Mouse (Mus musculus): Measurements from ENCODE around the gene Pex10.

DNA sequence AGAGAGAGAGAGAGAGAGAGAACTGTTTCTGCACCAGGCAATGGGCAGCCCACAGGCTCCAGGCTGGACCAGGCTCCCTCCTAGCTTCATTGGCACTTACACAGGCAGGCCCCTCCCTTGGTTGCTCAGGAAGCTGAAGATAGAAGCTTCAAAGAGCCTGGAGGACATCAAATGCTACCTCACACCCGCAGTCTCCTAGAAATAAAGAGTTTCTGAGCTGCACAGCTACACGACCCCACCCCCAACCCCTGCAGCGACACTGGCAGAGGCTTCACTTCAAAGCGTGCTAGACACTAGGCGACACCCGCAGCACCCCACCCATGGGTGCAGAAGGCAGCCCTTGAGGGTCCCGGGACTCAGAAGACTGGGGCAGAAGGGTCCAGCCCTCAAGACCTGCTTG is 16.7 kb upstream of the Pex10 start:
- TF ChIP-seq CTCF (IDR thresholded peaks at IDR 0.05; ENCODE audit: insufficient read depth, low read depth, low read length) (no peak), POLR2A (IDR thresholded peaks at IDR 0.05; ENCODE audit: insufficient read depth, low read depth, low read length) (no peak)

Measured in olfactory bulb, adult 2 months (tissue).